Mouse (Mus musculus) bone marrow macrophage, adult 2 months (primary cell): ENCODE results near the gene Gm340. TPM values are rescaled to one million over a fixed set of nuclear protein-coding genes. Genes with fewer than 3 reads are reported as not detected.
A peak's percentile ranks its signal among the peaks of the same experiment; 100 is the strongest.

Experiments used
- H3K27ac ChIP-seq: 2 replicates; pipeline ENCODE4 v1.5.1; 2012; ENCODE audit warnings: low read depth, low read length; ENCODE audit not compliant: insufficient read depth
- H3K4me1 ChIP-seq: 2 replicates; pipeline ENCODE4 v1.6.1; 2012; ENCODE audit warnings: low read length; ENCODE audit not compliant: control insufficient read depth, insufficient read depth
- H3K4me3 ChIP-seq: 2 replicates; pipeline ENCODE4 v1.5.1; 2012; ENCODE audit warnings: mild to moderate bottlenecking, low read length, moderate library complexity; ENCODE audit not compliant: insufficient read depth
- CTCF ChIP-seq: IDR thresholded peaks from 2 replicates; pipeline ENCODE4 v1.5.1; 2012; ENCODE audit warnings: low read depth, mild to moderate bottlenecking, low read length, moderate library complexity
- POLR2A ChIP-seq: IDR thresholded peaks from 2 replicates; pipeline ENCODE4 v1.6.1; 2012; ENCODE audit warnings: mild to moderate bottlenecking, low read depth, low read length, borderline replicate concordance
- polyA plus RNA-seq: library from polyadenylated mRNA; stranded (reverse); fragments of >200 nt; gene quantifications from 2 replicates; pipeline ENCODE4 v1.2.4, GENCODE M21; 2012; ENCODE audit not compliant: missing spikeins, insufficient read depth, insufficient read length

The Gm340 gene
- polyA plus RNA-seq, 1 experiment: 7.1 TPM

DNA sequence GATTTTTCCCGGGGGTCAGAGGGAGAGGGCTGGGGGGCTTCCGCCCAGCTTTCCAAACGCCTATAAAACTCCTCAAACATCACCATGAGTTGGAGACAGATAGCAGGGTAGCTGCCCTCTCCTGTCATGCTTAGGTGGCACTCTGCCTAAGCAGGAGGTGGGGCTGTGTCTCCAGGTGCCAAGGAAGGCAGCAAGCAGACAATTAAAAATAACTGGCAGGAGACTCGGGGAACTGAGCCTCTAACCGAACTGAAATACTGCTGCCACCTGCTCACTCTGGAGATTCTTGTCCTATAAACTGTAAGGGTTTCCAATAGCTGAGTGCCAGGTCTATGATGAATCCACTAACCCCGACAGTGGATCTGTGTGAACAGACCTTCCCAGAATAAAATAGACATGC lies 29.5 kb downstream of the Gm340 start:
- Histone ChIP-seq H3K4me3 (no peak overlapping the region), H3K4me1 (no peaks in the 10 kb centered on the region), H3K27ac (no peak overlapping the region)
- TF ChIP-seq CTCF (no peak), POLR2A (no peak)

GRCm38 (mm10) chr19:41613325-41614087 lies 31.3 kb downstream of the Gm340 start:
- Histone ChIP-seq H3K27ac (no peak overlapping the region), H3K4me3 (no peak overlapping the region), H3K4me1 (no peaks in the 10 kb centered on the region)
- TF ChIP-seq CTCF: no peak
- TF ChIP-seq POLR2A: no peak

- Histone ChIP-seq H3K27ac (no peak overlapping the region), H3K4me3 (no peak overlapping the region), H3K4me1 (no peaks in the 10 kb centered on the region)
- TF ChIP-seq POLR2A (no peak), CTCF (no peak)
Observed at GRCm38 (mm10) chr19:41615606-41616224, 33.5 kb downstream of the Gm340 start.

DNA sequence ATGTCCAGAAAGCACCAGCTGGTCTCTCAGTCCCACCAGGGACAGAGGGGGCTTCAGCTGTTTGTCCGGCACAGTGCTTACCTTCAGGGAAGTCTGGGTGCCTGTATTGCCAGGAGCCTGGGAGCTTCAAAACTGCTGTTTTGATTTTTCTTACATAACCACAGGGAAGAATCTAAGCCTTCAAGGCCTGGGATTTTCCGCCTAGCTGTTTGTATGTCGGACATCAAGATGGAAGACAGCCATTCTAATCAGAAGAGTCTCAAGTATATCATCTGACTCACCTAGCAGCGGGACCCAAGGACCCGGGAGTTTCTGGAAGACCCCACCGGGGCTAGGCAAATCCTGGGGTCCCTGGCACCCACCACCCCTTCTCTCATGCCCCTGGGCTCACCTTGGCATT lies 34.1 kb downstream of the Gm340 start:
- Histone ChIP-seq H3K27ac (no peak overlapping the region), H3K4me3 (no peak overlapping the region), H3K4me1 (no peaks in the 10 kb centered on the region)
- TF ChIP-seq POLR2A (no peak), CTCF (no peak)

- Histone ChIP-seq H3K4me1 (no peaks in the 10 kb centered on the region), H3K4me3 (no peak overlapping the region), H3K27ac (no peak overlapping the region)
- TF ChIP-seq POLR2A (no peak), CTCF (no peak)
Observed at GRCm38 (mm10) chr19:41617102-41617501, 34.9 kb downstream of the Gm340 start.

DNA sequence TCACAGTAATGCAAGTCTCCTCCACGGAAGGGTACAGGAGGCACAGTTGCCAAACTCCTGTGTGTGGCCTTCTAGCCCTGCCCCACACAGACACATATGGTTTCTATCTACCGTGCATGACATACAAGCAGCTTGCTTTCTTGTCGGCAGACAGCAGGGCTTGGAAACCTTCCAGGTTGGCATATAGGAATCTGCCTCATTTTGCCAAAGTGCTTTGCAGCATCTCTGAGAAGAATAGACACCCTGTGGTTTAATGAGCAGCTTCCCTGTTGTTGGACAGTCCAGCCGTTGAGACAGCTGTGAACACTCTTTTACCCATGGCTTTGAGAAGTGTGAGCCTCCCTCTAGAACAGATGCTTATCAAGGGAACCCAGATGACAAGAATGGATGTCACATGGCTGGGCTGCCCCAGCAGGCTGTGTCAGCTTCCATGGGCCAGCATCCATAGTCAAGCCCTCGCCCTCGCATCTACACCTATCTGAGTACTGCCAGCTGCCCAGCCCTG lies 36.0 kb downstream of the Gm340 start:
- H3K27ac ChIP-seq: no peak overlapping the region
- TF ChIP-seq CTCF (no peak), POLR2A (no peak)
- H3K4me1 ChIP-seq: no peaks in the 10 kb centered on the region
- H3K4me3 ChIP-seq: no peak overlapping the region

DNA sequence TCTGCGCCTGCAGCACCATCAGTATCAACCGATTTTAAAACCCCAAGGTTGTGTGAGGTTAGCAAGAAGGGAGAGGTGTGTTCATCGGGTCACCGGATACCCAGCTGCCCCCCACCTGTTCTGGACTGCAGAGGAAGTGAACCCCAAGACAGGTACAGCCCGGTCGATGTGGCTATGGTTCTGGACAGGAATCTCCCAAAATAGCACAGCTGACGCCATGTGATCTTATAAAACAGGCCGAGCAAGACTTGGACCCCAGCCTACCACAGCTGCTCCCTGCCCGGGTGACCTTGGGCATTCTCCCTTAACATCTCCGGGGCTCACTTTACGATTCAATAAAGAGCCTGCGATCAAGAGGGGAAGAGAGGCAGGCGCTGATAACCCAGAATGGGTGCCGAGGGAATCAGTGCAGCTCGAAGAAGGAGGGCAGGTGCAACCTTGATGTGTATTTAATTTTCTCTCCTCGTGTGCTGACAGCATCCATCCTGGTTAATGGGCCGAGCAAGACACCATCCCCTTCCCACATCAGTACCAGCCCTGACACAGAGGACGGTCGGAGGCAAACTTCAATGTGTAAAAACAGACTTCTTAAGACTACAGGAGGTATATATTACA lies 36.7 kb downstream of the Gm340 start:
- H3K4me1 ChIP-seq: no peaks in the 10 kb centered on the region
- H3K27ac ChIP-seq: no peak overlapping the region
- TF ChIP-seq CTCF: no peak
- TF ChIP-seq POLR2A: no peak
- H3K4me3 ChIP-seq: no peak overlapping the region

DNA sequence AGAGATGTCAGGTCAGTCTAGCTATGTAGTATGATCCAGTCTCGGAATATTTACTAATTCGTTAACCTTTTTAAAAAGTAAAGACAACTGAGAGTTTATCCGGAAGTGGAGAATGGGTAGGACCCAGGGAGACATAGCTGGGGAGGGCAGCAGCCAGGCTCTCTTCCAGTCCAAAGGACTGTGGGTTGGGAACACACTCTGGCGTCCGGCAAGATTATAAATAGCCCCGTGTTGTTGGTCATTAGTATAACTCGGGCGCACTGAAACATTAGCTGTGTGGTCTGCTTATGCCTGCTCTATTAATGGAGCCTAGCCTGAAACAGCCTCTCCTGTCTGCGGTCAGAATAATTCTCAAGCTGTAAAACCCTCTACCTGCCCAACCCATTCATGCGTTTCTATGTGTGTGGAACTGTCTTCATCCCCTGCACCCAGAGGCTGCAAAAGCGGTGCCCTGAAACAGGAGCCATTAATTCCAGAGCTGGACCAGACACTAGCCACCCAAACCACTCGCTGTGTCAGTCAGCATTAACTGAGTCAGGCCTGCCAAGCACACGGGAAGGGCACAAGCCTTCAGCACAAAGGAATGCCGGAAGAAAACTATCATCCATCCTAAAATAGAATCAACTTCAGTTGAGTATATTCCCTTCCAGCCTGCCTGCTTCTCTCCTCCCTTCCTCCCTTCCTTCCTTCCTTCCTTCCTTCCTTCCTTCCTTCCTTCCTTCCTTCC lies 38.4 kb downstream of the Gm340 start:
- H3K4me1 ChIP-seq: no peaks in the 10 kb centered on the region
- H3K4me3 ChIP-seq: no peak overlapping the region
- TF ChIP-seq CTCF (no peak), POLR2A (no peak)
- H3K27ac ChIP-seq: no peak overlapping the region

DNA sequence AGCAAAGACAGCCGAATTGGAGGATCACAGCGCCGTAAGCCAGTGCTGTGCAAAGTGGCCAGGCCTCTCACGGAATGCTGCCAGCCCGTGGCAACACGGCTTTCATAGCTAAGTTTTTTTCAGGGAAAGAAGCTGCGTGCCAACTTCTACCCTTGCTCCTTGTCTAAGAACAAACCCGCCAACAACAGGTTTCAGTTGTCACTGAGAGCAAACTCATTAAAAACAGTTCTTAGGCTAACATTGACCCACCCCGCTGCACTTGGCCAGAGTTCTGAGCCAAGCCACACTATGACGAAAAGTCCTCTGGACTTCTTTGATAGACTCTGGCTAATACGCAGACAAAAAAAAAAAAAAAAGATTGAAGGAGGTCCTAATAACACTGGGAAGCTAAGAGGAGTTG lies 46.8 kb downstream of the Gm340 start:
- no peak for TF ChIP-seq CTCF
- TF ChIP-seq POLR2A: no peak
- Histone ChIP-seq H3K4me3 (no peak overlapping the region), H3K27ac (no peak overlapping the region), H3K4me1 (no peaks in the 10 kb centered on the region)

DNA sequence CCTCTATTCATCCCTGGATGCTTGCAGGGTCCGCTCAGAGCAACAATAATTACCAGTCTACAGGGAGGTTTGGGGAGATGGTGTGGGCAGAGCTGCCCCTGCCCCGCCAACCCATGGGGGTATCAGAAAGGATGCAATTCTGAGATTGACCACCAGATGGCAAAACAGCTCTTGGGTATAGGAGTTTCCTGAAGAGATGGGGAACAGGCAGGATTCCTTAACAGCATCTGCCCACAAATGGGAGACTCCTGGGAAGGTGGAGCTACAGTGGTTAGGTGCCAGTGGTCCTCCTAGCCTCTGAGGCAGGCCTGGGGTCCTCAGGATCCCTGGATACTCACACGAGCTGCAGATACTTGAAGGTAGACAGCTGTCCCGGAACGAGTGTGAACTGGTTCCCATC lies 47.4 kb downstream of the Gm340 start:
- Histone ChIP-seq H3K4me3 (no peak overlapping the region), H3K27ac (no peak overlapping the region), H3K4me1 (no peaks in the 10 kb centered on the region)
- TF ChIP-seq CTCF (peak; percentile 63), POLR2A (no peak)
